ENCODE assay signal across 18 mouse cellular contexts in genomic region chr3:68252335-68252734, GRCm38 (mm10).
DNase-seq lines count a peak whose midpoint lies in the region; ATAC-seq lines count a peak whose summit lies in the region.
"Had no signal": no experiment of that assay in that cellular context is flagged by ENCODE, and none has a peak within 500 bp of the region (broad histone marks: within the 10 kb centered on the region; RNA-seq: fewer than 3 reads in every experiment).

No protein-coding gene starts in this region.

- no peak overlapping the region for H3K9ac ChIP-seq in embryonic facial prominence, embryonic 14.5 days (ENCODE audit: low read depth, low read length)
- H3K9ac ChIP-seq in neural tube, embryonic 15.5 days (replicated peaks) = no peak overlapping the region
- H3K9ac ChIP-seq: liver, embryonic 15.5 days had no signal

- no peak overlapping the region for H3K4me2 ChIP-seq in embryonic facial prominence, embryonic 14.5 days (ENCODE audit: low read depth, low read length)
- no peak overlapping the region for H3K4me2 ChIP-seq in neural tube, embryonic 15.5 days
- H3K4me2 ChIP-seq: liver, embryonic 15.5 days had no signal

- DNase-seq in embryonic facial prominence, embryonic 14.5 days (ENCODE audit: low spot score) = peak; percentile 38
- DNase-seq in embryonic facial prominence, embryonic 10.5 days (ENCODE audit: low spot score) = no peak
- peak; percentile 23 for DNase-seq in left cerebral cortex, adult 11 months (ENCODE audit: low spot score)
- no peak for DNase-seq in left cerebral cortex, adult 18-20 months (ENCODE audit: low spot score in 2 of 2)
- peak; percentile 4 for DNase-seq in 3134 (ENCODE audit: extremely low read depth, insufficient read length, low spot score)
- peak; percentile 68 for DNase-seq in ZHBTc4 (ENCODE audit: low read depth, low spot score)
- no peak for DNase-seq in retina, embryonic 14.5 days (ENCODE audit: low spot score)
- DNase-seq: adrenal gland, postnatal 25 days; cerebellum, adult 9-11 months; gastrocnemius, postnatal 25 days; heart, postnatal 14 days; retina, postnatal 1 day had no signal

- no peaks in the 10 kb centered on the region for H3K9me3 ChIP-seq in embryonic facial prominence, embryonic 14.5 days (ENCODE audit: control insufficient read depth, low read length)
- H3K9me3 ChIP-seq in embryonic facial prominence, embryonic 10.5 days = no peaks in the 10 kb centered on the region
- H3K9me3 ChIP-seq in neural tube, embryonic 15.5 days (replicated peaks) = no peaks in the 10 kb centered on the region
- H3K9me3 ChIP-seq: heart, embryonic 10.5 days; limb, embryonic 10.5 days; liver, embryonic 15.5 days had no signal

- no peaks in the 10 kb centered on the region for H3K27me3 ChIP-seq in embryonic facial prominence, embryonic 14.5 days (replicated peaks; ENCODE audit: control insufficient read depth, insufficient read depth, low read length)
- H3K27me3 ChIP-seq in embryonic facial prominence, embryonic 10.5 days (replicated peaks; ENCODE audit: low read depth, poor library complexity, severe bottlenecking) = no peaks in the 10 kb centered on the region
- H3K27me3 ChIP-seq in neural tube, embryonic 15.5 days (replicated peaks) = no peaks in the 10 kb centered on the region
- H3K27me3 ChIP-seq: liver, embryonic 15.5 days had no signal

- no peaks in the 10 kb centered on the region for H3K4me1 ChIP-seq in embryonic facial prominence, embryonic 14.5 days (ENCODE audit: control insufficient read depth, insufficient read depth, low read length)
- no peaks in the 10 kb centered on the region for H3K4me1 ChIP-seq in embryonic facial prominence, embryonic 10.5 days
- no peaks in the 10 kb centered on the region for H3K4me1 ChIP-seq in neural tube, embryonic 15.5 days
- H3K4me1 ChIP-seq: heart, embryonic 10.5 days; limb, embryonic 10.5 days; liver, embryonic 15.5 days had no signal

- H3K27ac ChIP-seq in embryonic facial prominence, embryonic 14.5 days (replicated peaks; ENCODE audit: low read depth, low read length) = no peak overlapping the region
- no peak overlapping the region for H3K27ac ChIP-seq in embryonic facial prominence, embryonic 10.5 days (replicated peaks)
- no peak overlapping the region for H3K27ac ChIP-seq in neural tube, embryonic 15.5 days (replicated peaks)
- H3K27ac ChIP-seq: heart, embryonic 10.5 days; hindbrain, postnatal 0 days; limb, embryonic 10.5 days; liver, embryonic 15.5 days had no signal

- ATAC-seq in embryonic facial prominence, embryonic 14.5 days (ENCODE audit: low read depth) = peak; percentile 60; the same call in 1 of the 2 replicates
- no peak for ATAC-seq in neural tube, embryonic 15.5 days (ENCODE audit: low FRiP score)
- ATAC-seq: hindbrain, postnatal 0 days had no signal

- no peaks in the 10 kb centered on the region for H3K36me3 ChIP-seq in embryonic facial prominence, embryonic 14.5 days (ENCODE audit: control insufficient read depth, insufficient read depth, low read length)
- H3K36me3 ChIP-seq in embryonic facial prominence, embryonic 10.5 days (replicated peaks) = no peaks in the 10 kb centered on the region
- no peaks in the 10 kb centered on the region for H3K36me3 ChIP-seq in neural tube, embryonic 15.5 days
- H3K36me3 ChIP-seq: heart, embryonic 10.5 days; limb, embryonic 10.5 days; liver, embryonic 15.5 days had no signal

- no peak overlapping the region for H3K4me3 ChIP-seq in embryonic facial prominence, embryonic 14.5 days (ENCODE audit: low read depth, low read length)
- no peak overlapping the region for H3K4me3 ChIP-seq in embryonic facial prominence, embryonic 10.5 days
- H3K4me3 ChIP-seq in neural tube, embryonic 15.5 days (replicated peaks) = no peak overlapping the region
- H3K4me3 ChIP-seq: erythroblast, embryonic 14.5 days; heart, embryonic 10.5 days; limb, embryonic 10.5 days; liver, embryonic 15.5 days had no signal

- WGBS in embryonic facial prominence, embryonic 14.5 days = 41% methylated on average over 1 of the region's 1 CpGs
- WGBS in embryonic facial prominence, embryonic 10.5 days = 67% methylated on average over 1 of the region's 1 CpGs
- 60% methylated on average over 1 of the region's 1 CpGs for WGBS in neural tube, embryonic 15.5 days

Comparison
In these comparisons a context has a peak if more than half of its experiments do, and no peak if none do; other contexts are left out.
1. DNase-seq: peak in embryonic facial prominence, embryonic 14.5 days (single experiment), left cerebral cortex, adult 11 months (single experiment), 3134 (single experiment) and ZHBTc4 (single experiment); none in embryonic facial prominence, embryonic 10.5 days (single experiment), left cerebral cortex, adult 18-20 months (0 of 2) and retina, embryonic 14.5 days (single experiment).